In genomic region chr6:112245639-112246038, GRCm38 (mm10) we compare ENCODE assay signal across 7 mouse cellular contexts. TPM values are rescaled to one million over a fixed set of nuclear protein-coding genes. Genes with fewer than 3 reads are reported as not detected.
DNase-seq lines count a peak whose midpoint lies in the region; TF ChIP-seq lines count a peak whose summit lies in the region.

No protein-coding gene starts in this region.

- DNase-seq in 3134 (ENCODE audit: extremely low read depth, insufficient read length, low spot score) (peak; percentile 87), 3T3-L1 (ENCODE audit: low read depth, low spot score) (peak; percentile 90)
- peak; percentile 63 to 83 for DNase-seq in heart, postnatal 14 days
- DNase-seq in layer of hippocampus, adult 9-11 months, result peak; percentile 33
- DNase-seq in ovary, postnatal 14 days (ENCODE audit: low spot score), result peak; percentile 52
- DNase-seq in left cerebral cortex, postnatal 14 days (ENCODE audit: low spot score in 2 of 2), result no peak

- 0 out of 2 replicates have a peak overlapping the region, but pooled peaks have one; percentile 15 for H3K27ac ChIP-seq in embryonic fibroblast, embryonic 13.5 days (ENCODE audit: insufficient read depth, low read length)

- H3K4me3 ChIP-seq in embryonic fibroblast, embryonic 13.5 days (ENCODE audit: insufficient read depth, low read length), result no peak overlapping the region

- no peak for TF ChIP-seq POLR2A in embryonic fibroblast, embryonic 13.5 days (IDR thresholded peaks at IDR 0.05; ENCODE audit: low read depth, low read length)

- no peaks in the 10 kb centered on the region for H3K4me1 ChIP-seq in embryonic fibroblast, embryonic 13.5 days (ENCODE audit: control insufficient read depth, insufficient read depth, low read length)

- intact Hi-C loops in heart, postnatal 14 days (cut with DNase I), result no loop called here
- intact Hi-C loops in left cerebral cortex, postnatal 14 days (cut with DNase I), result no loop called here

- TF ChIP-seq CTCF in embryonic fibroblast, embryonic 13.5 days (IDR thresholded peaks at IDR 0.05; ENCODE audit: borderline replicate concordance, insufficient read depth, low read length), result no peak

RNA-seq across cellular contexts. Expression of gene Lmcd1, which starts 27.9 kb away (rescaled TPM):
- polyA plus RNA-seq in embryonic fibroblast, embryonic 13.5 days (2011; ENCODE audit: insufficient read length, low read depth, missing spikeins), result 4.1 and 10.2 TPM in 2 replicates
- 10 to 100 TPM; 29.7 to 31.8 TPM for total RNA-seq in heart, postnatal 14 days (2021)
- total RNA-seq in left cerebral cortex, postnatal 14 days (2021), result 10 to 100 TPM; 17.4 to 23.4 TPM

Comparison
In these comparisons a context has a peak if more than half of its experiments do, and no peak if none do; other contexts are left out.
1. DNase-seq: peak in 3134 (single experiment), 3T3-L1 (single experiment), heart, postnatal 14 days (2 of 2), layer of hippocampus, adult 9-11 months (single experiment) and ovary, postnatal 14 days (single experiment); none in left cerebral cortex, postnatal 14 days (0 of 2).